Mouse (Mus musculus) erythroblast, embryonic 14.5 days (primary cell): Measurements from ENCODE around the gene Hspa1b. TPM values are rescaled to one million over a fixed set of nuclear protein-coding genes. Genes with fewer than 3 reads are reported as not detected.
"Not testable (repeated sequence)": the region's sequence is repeated elsewhere in the genome, so short reads cannot be mapped to it uniquely, and the experiment has no call there.

Experiments
- H3K27me3 ChIP-seq: 2 replicates; pipeline ENCODE4 v1.6.1; 2012; ENCODE audit warnings: inconsistent platforms; ENCODE audit not compliant: control insufficient read depth
- H3K36me3 ChIP-seq: 2 replicates; pipeline ENCODE4 v1.6.1; 2012; ENCODE audit warnings: mild to moderate bottlenecking, inconsistent platforms; ENCODE audit not compliant: control insufficient read depth
- H3K4me1 ChIP-seq: 2 replicates; pipeline ENCODE4 v1.6.1; 2012; ENCODE audit warnings: inconsistent platforms; ENCODE audit not compliant: control insufficient read depth
- H3K4me3 ChIP-seq: replicated peaks from 2 replicates; pipeline ENCODE3; 2012; ENCODE audit warnings: moderate library complexity, mild to moderate bottlenecking, inconsistent platforms
- H3K9me3 ChIP-seq: 2 replicates; pipeline ENCODE4 v1.6.1; 2012; ENCODE audit warnings: low read length, inconsistent platforms, mixed read lengths; ENCODE audit not compliant: control insufficient read depth
- GATA1 ChIP-seq: IDR thresholded peaks from 2 replicates; pipeline ENCODE4 v1.6.1; 2012; ENCODE audit warnings: low read length, inconsistent platforms, mixed read lengths
- TAL1 ChIP-seq: IDR thresholded peaks from 3 replicates; pipeline ENCODE4 v1.6.1; 2012; ENCODE audit warnings: low read length, inconsistent platforms, mixed read lengths
- polyA plus RNA-seq: library from polyadenylated mRNA; stranded (reverse); fragments of >175 nt; gene quantifications from 2 replicates; pipeline ENCODE4 v1.2.3, GENCODE M21; 2012

Gene Hspa1b
- polyA plus RNA-seq, result 408 and 454 TPM in 2 replicates

- Histone ChIP-seq H3K4me1 (peaks cover 12% of the 10 kb centered on the region), H3K27me3 (peaks cover 77% of the 10 kb centered on the region), H3K4me3 (peak within 1 kb of the TSS; percentile 56)
- H3K36me3 ChIP-seq, H3K9me3 ChIP-seq: not testable (repeated sequence)
These were observed at the start of gene Hspa1b for GRCm38 (mm10) chr17:34959130-34959778. Gene Hspa1b (minus strand): TSS chr17:34959238.

- Histone ChIP-seq H3K4me3 (no peak overlapping the region), H3K9me3 (no peaks in the 10 kb centered on the region), H3K4me1 (peaks cover 26% of the 10 kb centered on the region), H3K27me3 (no peaks in the 10 kb centered on the region), H3K36me3 (peaks cover 87% of the 10 kb centered on the region)
- TF ChIP-seq GATA1, result no peak
- TF ChIP-seq TAL1, result no peak
These were observed 48.5 kb upstream of the Hspa1b start for GRCm38 (mm10) chr17:35007387-35007991.

- not testable (repeated sequence) for H3K27me3 ChIP-seq, H3K4me3 ChIP-seq, H3K9me3 ChIP-seq
- Histone ChIP-seq H3K4me1 (peaks cover 41% of the 10 kb centered on the region), H3K36me3 (peaks cover 71% of the 10 kb centered on the region)
These were observed 46.9 kb upstream of the Hspa1b start for GRCm38 (mm10) chr17:35005902-35006301.

GRCm38 (mm10) chr17:35005158-35005557 is 46.1 kb upstream of the Hspa1b start:
- Histone ChIP-seq H3K27me3 (no peaks in the 10 kb centered on the region), H3K4me1 (peaks cover 41% of the 10 kb centered on the region), H3K36me3 (peaks cover 64% of the 10 kb centered on the region), H3K9me3 (no peaks in the 10 kb centered on the region), H3K4me3 (no peak overlapping the region)
- no peak for TF ChIP-seq TAL1
- no peak for TF ChIP-seq GATA1

- Histone ChIP-seq H3K36me3 (peaks cover 60% of the 10 kb centered on the region), H3K4me3 (no peak overlapping the region), H3K9me3 (no peaks in the 10 kb centered on the region), H3K27me3 (no peaks in the 10 kb centered on the region), H3K4me1 (peaks cover 49% of the 10 kb centered on the region)
- TF ChIP-seq GATA1, result no peak
- no peak for TF ChIP-seq TAL1
These were observed 45.2 kb upstream of the Hspa1b start for GRCm38 (mm10) chr17:35004075-35004717.

- no peaks in the 10 kb centered on the region for H3K27me3 ChIP-seq
- peaks cover 60% of the 10 kb centered on the region for H3K36me3 ChIP-seq
- H3K4me1 ChIP-seq, result peaks cover 59% of the 10 kb centered on the region
- no peak for TF ChIP-seq GATA1
- TF ChIP-seq TAL1, result no peak
- H3K4me3 ChIP-seq, result peak overlapping the region; percentile 87
- no peaks in the 10 kb centered on the region for H3K9me3 ChIP-seq
These were observed 44.2 kb upstream of the Hspa1b start for GRCm38 (mm10) chr17:35003022-35003838.

- H3K27me3 ChIP-seq, result no peaks in the 10 kb centered on the region
- TF ChIP-seq TAL1, result no peak
- no peak for TF ChIP-seq GATA1
- H3K4me3 ChIP-seq, result peak overlapping the region; percentile 87
- H3K36me3 ChIP-seq, result peaks cover 62% of the 10 kb centered on the region
- no peaks in the 10 kb centered on the region for H3K9me3 ChIP-seq
- H3K4me1 ChIP-seq, result peaks cover 68% of the 10 kb centered on the region
These were observed 43.3 kb upstream of the Hspa1b start for GRCm38 (mm10) chr17:35002153-35002865.

- no peaks in the 10 kb centered on the region for H3K9me3 ChIP-seq
- H3K4me1 ChIP-seq, result peaks cover 75% of the 10 kb centered on the region
- H3K36me3 ChIP-seq, result peaks cover 62% of the 10 kb centered on the region
These were observed 42.6 kb upstream of the Hspa1b start for GRCm38 (mm10) chr17:35001452-35002152.

More at GRCm38 (mm10) chr17:35001452-35002152, 42.6 kb upstream of the Hspa1b start:
- H3K27me3 ChIP-seq, result no peaks in the 10 kb centered on the region
- no peak for TF ChIP-seq TAL1
- peak overlapping the region; percentile 87 for H3K4me3 ChIP-seq
